In genomic region chr17:79771727-79772126, GRCm38 (mm10) we compare ENCODE assay signal across 11 mouse cellular contexts. TPM values are rescaled to one million over a fixed set of nuclear protein-coding genes. Genes with fewer than 3 reads are reported as not detected.
DNase-seq lines count a peak whose midpoint lies in the region; ATAC-seq and TF ChIP-seq lines count a peak whose summit lies in the region.
"Had no signal": no experiment of that assay in that cellular context is flagged by ENCODE, and none has a peak within 500 bp of the region (broad histone marks: within the 10 kb centered on the region; RNA-seq: fewer than 3 reads in every experiment).

No protein-coding gene starts in this region.

- TF ChIP-seq CTCF in forebrain, postnatal 0 days (IDR thresholded peaks at IDR 0.05; ENCODE audit: low read depth): no peak

- no peaks in the 10 kb centered on the region for H3K9me3 ChIP-seq in forebrain, postnatal 0 days (ENCODE audit: low read length)
- H3K9me3 ChIP-seq in midbrain, embryonic 14.5 days (ENCODE audit: control insufficient read depth, low read length): no peaks in the 10 kb centered on the region
- H3K9me3 ChIP-seq: liver, embryonic 13.5 days had no signal

- H3K9ac ChIP-seq in forebrain, postnatal 0 days: no peak overlapping the region
- no peak overlapping the region for H3K9ac ChIP-seq in midbrain, embryonic 14.5 days (replicated peaks; ENCODE audit: low read length)
- H3K9ac ChIP-seq: liver, embryonic 13.5 days had no signal

- no peak overlapping the region for H3K27ac ChIP-seq in forebrain, postnatal 0 days (ENCODE audit: low read depth, low read length)
- H3K27ac ChIP-seq in midbrain, embryonic 14.5 days (replicated peaks; ENCODE audit: low read depth, low read length): no peak overlapping the region
- H3K27ac ChIP-seq: liver, embryonic 13.5 days had no signal

- peaks cover 8% of the 10 kb centered on the region; the same call in 1 of the 2 replicates for H3K4me1 ChIP-seq in forebrain, postnatal 0 days (ENCODE audit: insufficient read depth)
- peaks cover 4% of the 10 kb centered on the region; the same call in 1 of the 2 replicates for H3K4me1 ChIP-seq in midbrain, embryonic 14.5 days (ENCODE audit: control insufficient read depth, insufficient read depth, low read length)
- H3K4me1 ChIP-seq: liver, embryonic 13.5 days had no signal

- no peak overlapping the region for H3K4me2 ChIP-seq in forebrain, postnatal 0 days (ENCODE audit: low read depth)
- H3K4me2 ChIP-seq in midbrain, embryonic 14.5 days (ENCODE audit: low read length): peak overlapping the region; percentile 21; the same call in 1 of the 2 replicates
- H3K4me2 ChIP-seq: liver, embryonic 13.5 days had no signal

- ATAC-seq in forebrain, postnatal 0 days: 0 out of 2 replicates have a peak, but pooled peaks have one; percentile 55
- ATAC-seq in midbrain, embryonic 14.5 days (ENCODE audit: low FRiP score, low TSS enrichment): peak; percentile 57; the same call in 1 of the 2 replicates
- ATAC-seq: Patski had no signal

- 13% methylated on average over 10 of the region's 10 CpGs for WGBS in forebrain, postnatal 0 days
- 14% methylated on average over 10 of the region's 10 CpGs for WGBS in midbrain, embryonic 14.5 days

- DNase-seq in embryo, embryonic 10 days (ENCODE audit: low spot score): peak; percentile 60
- no peak for DNase-seq in embryo, embryonic 9.5 days (ENCODE audit: extremely low spot score)
- peak; percentile 8 for DNase-seq in brain, adult 2 months (ENCODE audit: low read depth, low spot score)
- no peak for DNase-seq in forebrain, postnatal 0 days
- peak; percentile 61 for DNase-seq in midbrain, embryonic 14.5 days
- DNase-seq in left cerebral cortex, postnatal 14 days (ENCODE audit: low spot score in 2 of 2): no peak
- no peak for DNase-seq in gastrocnemius, adult 8-10 months (ENCODE audit: low spot score in 2 of 2)
- no peak for DNase-seq in spleen, adult 12 weeks (ENCODE audit: low spot score)
- DNase-seq: kidney, adult 11 months; liver, embryonic 13.5 days had no signal

- intact Hi-C loops in left cerebral cortex, postnatal 14 days (cut with DNase I): no loop called here

- no peaks in the 10 kb centered on the region for H3K27me3 ChIP-seq in forebrain, postnatal 0 days (ENCODE audit: insufficient read depth, low read length)
- no peaks in the 10 kb centered on the region for H3K27me3 ChIP-seq in midbrain, embryonic 14.5 days (ENCODE audit: control insufficient read depth, insufficient read depth, low read length)
- H3K27me3 ChIP-seq: liver, embryonic 13.5 days; Patski had no signal

- no peak overlapping the region for H3K4me3 ChIP-seq in forebrain, postnatal 0 days (ENCODE audit: low read depth, low read length)
- H3K4me3 ChIP-seq in midbrain, embryonic 14.5 days (replicated peaks; ENCODE audit: low read depth, low read length): no peak overlapping the region
- H3K4me3 ChIP-seq: liver, embryonic 13.5 days had no signal

- H3K36me3 ChIP-seq in forebrain, postnatal 0 days (ENCODE audit: insufficient read depth): no peaks in the 10 kb centered on the region
- H3K36me3 ChIP-seq in midbrain, embryonic 14.5 days (ENCODE audit: control insufficient read depth, insufficient read depth, low read length): no peaks in the 10 kb centered on the region
- H3K36me3 ChIP-seq: liver, embryonic 13.5 days had no signal

RNA-seq across cellular contexts. Expression of gene Cyp1b1, which starts 56.9 kb away (rescaled TPM):
- total RNA-seq in forebrain, postnatal 0 days (2014; rRNA removed): 5.7 and 7.5 TPM in 2 replicates
- polyA plus RNA-seq in forebrain, postnatal 0 days (2015; fragmentation: Nextera tagmentation; extraction: Ambion mirVana): 5.2 and 5.4 TPM in 2 replicates
- 0.18 and 9.2 TPM in 2 replicates for polyA plus RNA-seq in midbrain, embryonic 14.5 days (2014; fragmentation: Nextera tagmentation; extraction: Ambion mirVana)
- total RNA-seq in left cerebral cortex, postnatal 14 days (2021): 1 to 10 TPM; 3.3 to 4.2 TPM
- total RNA-seq in gastrocnemius, adult 8-10 months (2022): under 1 TPM; 0.19 to 0.72 (median 0.54) TPM

Comparison
In these comparisons a context has a peak if more than half of its experiments do, and no peak if none do; other contexts are left out.
1. DNase-seq: peak in embryo, embryonic 10 days (single experiment), brain, adult 2 months (single experiment) and midbrain, embryonic 14.5 days (single experiment); none in embryo, embryonic 9.5 days (single experiment), forebrain, postnatal 0 days (single experiment), left cerebral cortex, postnatal 14 days (0 of 2), gastrocnemius, adult 8-10 months (0 of 2) and spleen, adult 12 weeks (single experiment).